Mouse (Mus musculus): Measurements from ENCODE around the gene Anxa5. TPM values are rescaled to one million over a fixed set of nuclear protein-coding genes. Genes with fewer than 3 reads are reported as not detected.
A peak's percentile ranks its signal among the peaks of the same experiment; 100 is the strongest.

Gene Anxa5
- polyA plus RNA-seq, 1 experiment, result 177 TPM

DNA sequence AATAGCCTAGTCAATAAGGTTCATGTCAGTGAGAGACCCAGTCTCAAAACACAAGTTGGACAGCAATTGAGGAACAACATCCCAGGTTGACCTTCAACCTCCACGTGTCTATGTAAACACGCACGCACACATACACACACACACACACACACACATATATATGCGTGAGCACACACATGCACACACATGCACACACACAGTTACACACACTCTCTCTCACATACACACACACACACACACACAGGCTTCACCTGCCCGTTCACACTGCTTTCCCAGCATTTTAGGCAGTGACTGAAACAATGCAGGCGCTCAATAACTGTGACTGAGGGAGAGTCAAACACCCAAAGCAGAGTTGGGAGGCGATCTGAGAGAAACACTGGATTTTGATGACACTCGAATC is 29.6 kb upstream of the Anxa5 start:
- no peak overlapping the region for H3K27ac ChIP-seq (ENCODE audit: insufficient read depth, low read length)
- TF ChIP-seq CTCF (IDR thresholded peaks at IDR 0.05; ENCODE audit: borderline replicate concordance, insufficient read depth, low read depth, low read length) (no peak), POLR2A (IDR thresholded peaks at IDR 0.05; ENCODE audit: borderline replicate concordance, insufficient read depth, low read length) (no peak)
- H3K4me1 ChIP-seq (ENCODE audit: control insufficient read depth, insufficient read depth, low read length), result no peaks in the 10 kb centered on the region
- H3K27me3 ChIP-seq (ENCODE audit: control insufficient read depth, insufficient read depth, low read length), result no peaks in the 10 kb centered on the region
- DNase-seq, result no peak
- 77% methylated on average over 8 of the region's 8 CpGs for WGBS
- H3K4me3 ChIP-seq (replicated peaks; ENCODE audit: insufficient read depth, low read depth, low read length), result no peak overlapping the region

DNA sequence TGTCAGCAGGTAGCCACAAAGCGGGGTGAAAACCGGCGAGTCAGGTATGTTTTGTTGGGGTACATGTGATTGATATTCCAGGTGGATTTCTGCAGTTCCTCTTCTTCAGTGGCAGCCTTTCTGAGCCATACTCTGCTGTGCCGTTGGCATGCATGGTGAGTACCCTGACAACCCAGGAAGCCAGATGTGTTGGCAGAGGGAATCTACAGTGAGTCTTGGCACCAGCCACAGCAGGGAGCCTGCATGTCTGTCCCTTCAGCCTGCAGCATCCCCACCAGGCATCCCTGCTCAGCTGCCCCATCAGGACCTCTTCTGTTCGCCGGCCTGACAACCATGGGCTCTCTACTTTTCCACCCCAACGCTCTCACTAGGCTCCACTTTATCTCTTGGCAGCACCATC is 25.9 kb upstream of the Anxa5 start:
- no peak for DNase-seq
- H3K27ac ChIP-seq (ENCODE audit: insufficient read depth, low read length), result no peak overlapping the region
- H3K27me3 ChIP-seq (ENCODE audit: control insufficient read depth, insufficient read depth, low read length), result no peaks in the 10 kb centered on the region
- H3K4me3 ChIP-seq (replicated peaks; ENCODE audit: insufficient read depth, low read depth, low read length), result no peak overlapping the region
- WGBS, result 37% methylated on average over 7 of the region's 7 CpGs
- TF ChIP-seq CTCF (IDR thresholded peaks at IDR 0.05; ENCODE audit: borderline replicate concordance, insufficient read depth, low read depth, low read length) (no peak), POLR2A (IDR thresholded peaks at IDR 0.05; ENCODE audit: borderline replicate concordance, insufficient read depth, low read length) (no peak)
- H3K4me1 ChIP-seq (ENCODE audit: control insufficient read depth, insufficient read depth, low read length), result no peaks in the 10 kb centered on the region

GRCm38 (mm10) chr3:36500976-36501375 is 25.3 kb upstream of the Anxa5 start:
- Histone ChIP-seq H3K27ac (ENCODE audit: insufficient read depth, low read length) (no peak overlapping the region), H3K4me3 (replicated peaks; ENCODE audit: insufficient read depth, low read depth, low read length) (no peak overlapping the region), H3K4me1 (ENCODE audit: control insufficient read depth, insufficient read depth, low read length) (no peaks in the 10 kb centered on the region), H3K27me3 (ENCODE audit: control insufficient read depth, insufficient read depth, low read length) (no peaks in the 10 kb centered on the region)
- TF ChIP-seq POLR2A (IDR thresholded peaks at IDR 0.05; ENCODE audit: borderline replicate concordance, insufficient read depth, low read length) (no peak), CTCF (IDR thresholded peaks at IDR 0.05; ENCODE audit: borderline replicate concordance, insufficient read depth, low read depth, low read length) (no peak)
- WGBS, result 81% methylated on average over 8 of the region's 8 CpGs
- no peak for DNase-seq

DNA sequence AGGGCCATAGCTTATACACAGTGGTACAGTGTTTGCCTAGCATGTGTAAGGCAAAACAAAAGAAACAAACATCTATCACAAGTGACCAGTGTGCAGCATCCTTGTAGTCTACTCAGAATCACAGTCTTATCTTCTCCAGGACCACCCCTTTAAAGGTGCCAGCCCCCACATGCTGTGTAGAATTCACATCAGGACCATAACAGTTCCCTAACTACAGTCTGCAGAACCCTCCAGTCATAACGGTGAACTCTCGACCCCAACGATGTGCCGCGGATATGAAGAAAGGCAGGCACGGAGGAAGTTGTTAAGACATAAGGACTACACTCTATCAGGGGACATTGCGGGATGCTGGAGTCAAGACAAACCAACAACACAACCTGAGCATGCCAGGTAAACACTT is 23.7 kb upstream of the Anxa5 start:
- Histone ChIP-seq H3K4me1 (ENCODE audit: control insufficient read depth, insufficient read depth, low read length) (no peaks in the 10 kb centered on the region), H3K4me3 (replicated peaks; ENCODE audit: insufficient read depth, low read depth, low read length) (no peak overlapping the region), H3K27me3 (ENCODE audit: control insufficient read depth, insufficient read depth, low read length) (no peaks in the 10 kb centered on the region), H3K27ac (ENCODE audit: insufficient read depth, low read length) (no peak overlapping the region)
- 92% methylated on average over 7 of the region's 7 CpGs for WGBS
- no peak for DNase-seq
- TF ChIP-seq POLR2A (IDR thresholded peaks at IDR 0.05; ENCODE audit: borderline replicate concordance, insufficient read depth, low read length) (no peak), CTCF (IDR thresholded peaks at IDR 0.05; ENCODE audit: borderline replicate concordance, insufficient read depth, low read depth, low read length) (no peak)

DNA sequence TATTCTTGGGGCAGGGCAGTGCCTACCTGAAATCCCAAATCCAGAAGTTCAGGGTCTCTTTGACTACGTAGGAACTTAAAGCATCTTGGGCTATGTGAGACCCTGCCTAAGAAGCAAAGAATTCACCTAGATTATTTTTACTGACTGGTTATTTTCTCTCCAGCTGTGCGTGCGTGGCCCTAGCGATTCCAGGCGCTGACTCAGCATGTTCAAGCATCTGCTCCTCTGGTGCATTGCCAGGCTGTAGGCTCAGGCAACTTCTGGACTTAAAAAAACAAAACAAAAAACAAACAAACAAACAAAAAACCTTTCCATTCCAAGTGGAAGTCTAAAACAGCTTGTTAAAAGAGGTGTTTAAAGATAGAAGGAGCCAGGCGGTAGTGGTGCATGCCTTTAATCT is 22.5 kb upstream of the Anxa5 start:
- Histone ChIP-seq H3K27ac (ENCODE audit: insufficient read depth, low read length) (no peak overlapping the region), H3K4me3 (replicated peaks; ENCODE audit: insufficient read depth, low read depth, low read length) (no peak overlapping the region), H3K4me1 (ENCODE audit: control insufficient read depth, insufficient read depth, low read length) (no peaks in the 10 kb centered on the region), H3K27me3 (ENCODE audit: control insufficient read depth, insufficient read depth, low read length) (no peaks in the 10 kb centered on the region)
- TF ChIP-seq POLR2A (IDR thresholded peaks at IDR 0.05; ENCODE audit: borderline replicate concordance, insufficient read depth, low read length), result no peak
- no peak for TF ChIP-seq CTCF (IDR thresholded peaks at IDR 0.05; ENCODE audit: borderline replicate concordance, insufficient read depth, low read depth, low read length)
- DNase-seq, result no peak
- WGBS, result 70% methylated on average over 6 of the region's 6 CpGs

DNA sequence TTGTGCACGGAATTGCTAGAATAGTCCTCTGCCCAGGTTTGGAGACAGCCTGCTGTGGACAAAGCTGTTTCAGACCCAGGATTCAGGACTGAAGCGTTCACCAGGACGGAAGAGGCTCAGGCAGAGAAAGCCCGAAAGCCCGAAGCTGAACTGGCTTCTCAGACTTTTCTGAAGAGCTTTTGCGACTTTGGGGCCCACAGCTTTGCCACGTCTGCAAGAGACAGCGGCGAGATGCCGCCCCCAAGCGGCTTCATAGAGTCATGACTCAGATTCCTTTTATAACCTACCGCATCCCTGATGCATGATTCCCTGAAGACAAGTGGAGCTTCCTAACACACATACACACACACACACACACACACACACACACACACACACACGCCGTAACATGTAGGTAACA is 21.1 kb upstream of the Anxa5 start:
- TF ChIP-seq POLR2A (IDR thresholded peaks at IDR 0.05; ENCODE audit: borderline replicate concordance, insufficient read depth, low read length) (no peak), CTCF (IDR thresholded peaks at IDR 0.05; ENCODE audit: borderline replicate concordance, insufficient read depth, low read depth, low read length) (peak; percentile 66)
- Histone ChIP-seq H3K4me3 (replicated peaks; ENCODE audit: insufficient read depth, low read depth, low read length) (no peak overlapping the region), H3K4me1 (ENCODE audit: control insufficient read depth, insufficient read depth, low read length) (no peaks in the 10 kb centered on the region), H3K27me3 (ENCODE audit: control insufficient read depth, insufficient read depth, low read length) (no peaks in the 10 kb centered on the region), H3K27ac (ENCODE audit: insufficient read depth, low read length) (no peak overlapping the region)
- 13% methylated on average over 14 of the region's 14 CpGs for WGBS
- DNase-seq, result peak; percentile 54 to 57

DNA sequence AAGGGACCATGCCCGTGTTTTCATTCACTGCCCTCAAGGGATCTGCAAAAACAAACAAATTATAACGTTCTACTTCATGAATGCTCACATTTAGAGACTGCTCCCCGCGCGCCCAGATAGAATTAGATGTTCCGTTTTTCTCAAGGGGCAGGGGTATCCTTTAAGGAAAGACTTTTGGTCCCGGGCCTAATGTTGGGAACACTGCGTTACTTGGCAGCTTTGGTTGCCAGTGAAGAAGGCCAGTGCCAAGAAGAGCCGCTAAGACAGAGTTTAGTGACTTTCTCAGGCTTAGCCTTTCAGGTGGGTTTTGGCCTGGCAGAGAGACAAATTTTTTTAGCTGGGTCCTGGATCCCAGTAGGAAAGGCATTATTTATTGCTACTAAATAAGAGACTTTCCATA is 20.6 kb upstream of the Anxa5 start:
- Histone ChIP-seq H3K27me3 (ENCODE audit: control insufficient read depth, insufficient read depth, low read length) (no peaks in the 10 kb centered on the region), H3K4me3 (replicated peaks; ENCODE audit: insufficient read depth, low read depth, low read length) (no peak overlapping the region), H3K27ac (ENCODE audit: insufficient read depth, low read length) (no peak overlapping the region), H3K4me1 (ENCODE audit: control insufficient read depth, insufficient read depth, low read length) (no peaks in the 10 kb centered on the region)
- no peak for DNase-seq
- WGBS, result 61% methylated on average over 9 of the region's 9 CpGs
- TF ChIP-seq POLR2A (IDR thresholded peaks at IDR 0.05; ENCODE audit: borderline replicate concordance, insufficient read depth, low read length) (no peak), CTCF (IDR thresholded peaks at IDR 0.05; ENCODE audit: borderline replicate concordance, insufficient read depth, low read depth, low read length) (no peak)

- peak; percentile 74 to 86 for DNase-seq
- TF ChIP-seq CTCF (IDR thresholded peaks at IDR 0.05; ENCODE audit: borderline replicate concordance, insufficient read depth, low read depth, low read length), result peak; percentile 90
- TF ChIP-seq POLR2A (IDR thresholded peaks at IDR 0.05; ENCODE audit: borderline replicate concordance, insufficient read depth, low read length), result no peak
- Histone ChIP-seq H3K27ac (ENCODE audit: insufficient read depth, low read length) (no peak overlapping the region), H3K4me1 (ENCODE audit: control insufficient read depth, insufficient read depth, low read length) (no peaks in the 10 kb centered on the region), H3K27me3 (ENCODE audit: control insufficient read depth, insufficient read depth, low read length) (no peaks in the 10 kb centered on the region), H3K4me3 (replicated peaks; ENCODE audit: insufficient read depth, low read depth, low read length) (no peak overlapping the region)
- WGBS, result 5% methylated on average over 6 of the region's 6 CpGs
Measured at GRCm38 (mm10) chr3:36495436-36495835, 19.7 kb upstream of the Anxa5 start.
